15 mouse cellular contexts compared by ENCODE assay signal in genomic region chr16:10660526-10660925, GRCm38 (mm10).
DNase-seq lines count a peak whose midpoint lies in the region; ATAC-seq lines count a peak whose summit lies in the region.
"Had no signal": no experiment of that assay in that cellular context is flagged by ENCODE, and none has a peak within 500 bp of the region (broad histone marks: within the 10 kb centered on the region; RNA-seq: fewer than 3 reads in every experiment).

No protein-coding gene starts in this region.

- no peaks in the 10 kb centered on the region for H3K27me3 ChIP-seq in kidney, embryonic 15.5 days
- H3K27me3 ChIP-seq in forebrain, embryonic 14.5 days (replicated peaks; ENCODE audit: control insufficient read depth, insufficient read depth, low read length) = no peaks in the 10 kb centered on the region
- H3K27me3 ChIP-seq: limb, embryonic 13.5 days; stomach, embryonic 15.5 days had no signal

- no peak overlapping the region for H3K4me2 ChIP-seq in kidney, embryonic 15.5 days
- H3K4me2 ChIP-seq in forebrain, embryonic 14.5 days (ENCODE audit: low read length) = no peak overlapping the region
- H3K4me2 ChIP-seq: limb, embryonic 13.5 days; stomach, embryonic 15.5 days had no signal

- no peak overlapping the region for H3K4me3 ChIP-seq in kidney, embryonic 15.5 days (replicated peaks)
- H3K4me3 ChIP-seq in forebrain, embryonic 14.5 days (ENCODE audit: low read depth, low read length) = no peak overlapping the region
- H3K4me3 ChIP-seq: limb, embryonic 13.5 days; stomach, embryonic 15.5 days had no signal

- no peaks in the 10 kb centered on the region for H3K9me3 ChIP-seq in kidney, embryonic 15.5 days (replicated peaks)
- no peaks in the 10 kb centered on the region for H3K9me3 ChIP-seq in forebrain, embryonic 14.5 days (replicated peaks; ENCODE audit: control insufficient read depth, low read length)
- H3K9me3 ChIP-seq: limb, embryonic 13.5 days; stomach, embryonic 15.5 days had no signal

- peak overlapping the region; percentile 45; the same call in 1 of the 2 replicates for H3K27ac ChIP-seq in kidney, embryonic 15.5 days
- H3K27ac ChIP-seq in forebrain, embryonic 14.5 days (ENCODE audit: low read depth, low read length) = no peak overlapping the region
- H3K27ac ChIP-seq: kidney, postnatal 0 days; limb, embryonic 13.5 days; macrophage; stomach, embryonic 15.5 days had no signal

- H3K4me1 ChIP-seq in kidney, embryonic 15.5 days = peaks cover 36% of the 10 kb centered on the region
- no peaks in the 10 kb centered on the region for H3K4me1 ChIP-seq in forebrain, embryonic 14.5 days (ENCODE audit: control insufficient read depth, insufficient read depth, low read length)

- ATAC-seq in kidney, embryonic 15.5 days (replicated peaks; ENCODE audit: low FRiP score) = no peak
- ATAC-seq in forebrain, embryonic 14.5 days = no peak

- DNase-seq in cerebellum, adult 9-10 months = peak; percentile 50
- DNase-seq in cerebellum, postnatal 14 days = no peak
- no peak for DNase-seq in kidney, postnatal 4 days
- DNase-seq in 3T3-L1 (ENCODE audit: low read depth, low spot score) (peak; percentile 85), adipocyte (ENCODE audit: low spot score) (peak; percentile 58)
- DNase-seq in urinary bladder, postnatal 14 days (ENCODE audit: low spot score) = no peak
- no peak for DNase-seq in forebrain, embryonic 14.5 days (ENCODE audit: low spot score)
- DNase-seq: heart, adult 11 months; layer of hippocampus, postnatal 36 days; thymus, postnatal 36 days had no signal

- H3K9ac ChIP-seq in kidney, embryonic 15.5 days = no peak overlapping the region
- H3K9ac ChIP-seq in forebrain, embryonic 14.5 days (ENCODE audit: low read length) = no peak overlapping the region
- H3K9ac ChIP-seq: limb, embryonic 13.5 days; stomach, embryonic 15.5 days had no signal

- no peaks in the 10 kb centered on the region for H3K36me3 ChIP-seq in kidney, embryonic 15.5 days
- no peaks in the 10 kb centered on the region for H3K36me3 ChIP-seq in forebrain, embryonic 14.5 days (ENCODE audit: control insufficient read depth, insufficient read depth, low read length)
- H3K36me3 ChIP-seq: limb, embryonic 13.5 days; stomach, embryonic 15.5 days had no signal

Comparison
In these comparisons a context has a peak if more than half of its experiments do, and no peak if none do; other contexts are left out.
1. DNase-seq: peak in cerebellum, adult 9-10 months (single experiment), 3T3-L1 (single experiment) and adipocyte (single experiment); none in cerebellum, postnatal 14 days (0 of 2), kidney, postnatal 4 days (0 of 2), urinary bladder, postnatal 14 days (single experiment) and forebrain, embryonic 14.5 days (single experiment).